Mouse (Mus musculus): ENCODE data around the gene Gpsm3. TPM values are rescaled to one million over a fixed set of nuclear protein-coding genes. Genes with fewer than 3 reads are reported as not detected.

The Gpsm3 gene
- total and polyA plus RNA-seq, 3 experiments, result 13.0 to 38.7 (median 18.2) TPM

DNA sequence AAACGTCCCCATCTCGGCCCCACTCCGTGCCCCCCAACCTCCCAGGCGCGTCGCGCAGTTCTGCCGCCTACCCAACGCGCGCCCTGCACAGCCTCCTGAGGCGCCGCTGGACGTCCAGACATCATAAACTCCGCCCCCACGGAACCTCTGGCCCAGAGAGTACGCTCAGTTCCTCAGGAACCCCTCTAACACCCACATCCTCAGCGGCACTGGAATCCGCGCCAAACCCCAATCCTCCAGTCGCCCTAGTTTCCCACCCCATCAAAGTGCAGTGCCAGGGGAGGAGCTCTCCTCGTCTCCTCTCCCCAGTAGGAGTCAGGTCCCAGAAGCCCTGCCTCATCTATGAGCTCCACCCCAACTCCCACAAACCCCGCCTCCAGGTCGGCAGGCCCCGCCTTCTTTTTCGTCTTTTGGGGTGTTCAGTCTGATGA, 42.7 kb downstream of the Gpsm3 start:
- H3K4me1 ChIP-seq (ENCODE audit: control insufficient read depth in 1 of 2, insufficient read depth in 2 of 2), result peaks cover 0 to 2% of the 10 kb centered on the region in 2 experiments; a peak in 1 of 4 replicates
- H3K4me2 ChIP-seq (ENCODE audit: insufficient read depth, low read depth, poor library complexity, severe bottlenecking), result no peak overlapping the region
- no peaks in the 10 kb centered on the region for H3K36me3 ChIP-seq (replicated peaks in 1 of 2; ENCODE audit: control insufficient read depth in 1 of 2, insufficient read depth in 1 of 2, low read length in 1 of 2)
- no peak overlapping the region for H3K4me3 ChIP-seq (replicated peaks in 1 of 3; ENCODE audit: low read depth in 2 of 3, low read length in 2 of 3, poor library complexity in 1 of 3)
- no peak overlapping the region for H3K27ac ChIP-seq (ENCODE audit: insufficient read depth, low read depth)
- no peaks in the 10 kb centered on the region for H3K79me2 ChIP-seq (replicated peaks; ENCODE audit: control insufficient read depth, extremely low read depth, insufficient read depth, poor library complexity, severe bottlenecking)
- dilution Hi-C loops (cut with MboI; ENCODE audit: extremely low pct_ligation_motif_present, extremely low pct_unique_long_range_greater_than_20kb, low sequenced_read_pairs) (no loop called here), in situ Hi-C loops (cut with MboI; ENCODE audit: low pct_ligation_motif_present, low pct_unique_long_range_greater_than_20kb, low sequenced_read_pairs) (no loop called here)
- peaks cover 75% of the 10 kb centered on the region for H3K27me3 ChIP-seq (replicated peaks)
- TF ChIP-seq MAZ (IDR thresholded peaks at IDR 0.05; ENCODE audit: low read depth, low read length) (no peak), SIN3A (IDR thresholded peaks at IDR 0.05; ENCODE audit: low read length) (no peak), ZMIZ1 (IDR thresholded peaks at IDR 0.05; ENCODE audit: low read depth, low read length) (no peak), SMC3 (IDR thresholded peaks at IDR 0.05; ENCODE audit: low read depth, low read length) (no peak), JUN (IDR thresholded peaks at IDR 0.05; ENCODE audit: insufficient read depth, low read depth, low read length) (no peak), EP300 (IDR thresholded peaks at IDR 0.05; ENCODE audit: low read length) (no peak), BHLHE40 (IDR thresholded peaks at IDR 0.05; ENCODE audit: low read depth, low read length) (no peak), GABPA (IDR thresholded peaks at IDR 0.05; ENCODE audit: insufficient replicate concordance, low read depth, low read length) (no peak), CTCF (conservative IDR thresholded peaks at IDR 0.05 in 1 of 2, IDR thresholded peaks at IDR 0.05 in 1 of 2; ENCODE audit: low read depth in 2 of 2, low read length in 2 of 2) (no peak), TBP (conservative IDR thresholded peaks at IDR 0.05; ENCODE audit: low read depth, low read length) (no peak), RCOR1 (conservative IDR thresholded peaks at IDR 0.05; ENCODE audit: low read depth, low read length) (no peak)
- H3K9ac ChIP-seq (ENCODE audit: insufficient read depth, low read depth), result no peak overlapping the region
- no peaks in the 10 kb centered on the region for H3K9me3 ChIP-seq (replicated peaks; ENCODE audit: low read length)
- no peak for DNase-seq (ENCODE audit: extremely low read depth)

DNA sequence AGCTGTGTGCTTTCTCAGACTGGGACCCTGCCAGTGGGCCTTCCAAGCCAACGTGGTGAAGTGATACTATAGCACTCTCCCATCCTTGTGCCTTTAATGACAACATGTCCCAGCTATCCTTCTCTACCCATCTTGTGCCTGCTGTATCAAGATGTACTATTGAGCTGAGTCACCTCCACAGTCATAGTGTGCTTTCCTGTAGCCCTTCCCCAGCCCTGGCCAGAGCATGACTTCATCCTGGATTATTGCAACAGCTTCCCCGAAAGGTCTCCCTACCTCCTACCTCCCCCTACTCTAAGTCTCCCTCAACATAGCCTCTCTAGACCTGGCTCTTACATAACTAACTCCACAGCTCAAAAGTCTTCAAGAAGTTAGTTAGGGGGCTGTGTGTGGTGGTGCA, 46.1 kb downstream of the Gpsm3 start:
- no peak overlapping the region for H3K4me2 ChIP-seq (ENCODE audit: insufficient read depth, low read depth, poor library complexity, severe bottlenecking)
- H3K9ac ChIP-seq (ENCODE audit: insufficient read depth, low read depth), result no peak overlapping the region
- DNase-seq (ENCODE audit: extremely low read depth), result no peak
- no peaks in the 10 kb centered on the region for H3K79me2 ChIP-seq (replicated peaks; ENCODE audit: control insufficient read depth, extremely low read depth, insufficient read depth, poor library complexity, severe bottlenecking)
- H3K27ac ChIP-seq (ENCODE audit: insufficient read depth, low read depth), result no peak overlapping the region
- H3K4me1 ChIP-seq (ENCODE audit: control insufficient read depth in 1 of 2, insufficient read depth in 2 of 2), result 0 out of 4 replicates have a peak, but pooled peaks cover 0 to 2% of the 10 kb centered on the region in 2 experiments
- dilution Hi-C loops (cut with MboI; ENCODE audit: extremely low pct_ligation_motif_present, extremely low pct_unique_long_range_greater_than_20kb, low sequenced_read_pairs), result no loop called here
- TF ChIP-seq ZNF384 (IDR thresholded peaks at IDR 0.05; ENCODE audit: low read depth, low read length) (no peak), ZC3H11A (IDR thresholded peaks at IDR 0.05; ENCODE audit: low read depth, low read length) (no peak)
- no peak overlapping the region for H3K4me3 ChIP-seq (replicated peaks in 1 of 3; ENCODE audit: low read depth in 2 of 3, low read length in 2 of 3, poor library complexity in 1 of 3)
- in situ Hi-C loops (cut with MboI; ENCODE audit: low pct_ligation_motif_present, low pct_unique_long_range_greater_than_20kb, low sequenced_read_pairs), result no loop called here
- H3K36me3 ChIP-seq (replicated peaks in 1 of 2; ENCODE audit: control insufficient read depth in 1 of 2, insufficient read depth in 1 of 2, low read length in 1 of 2), result no peaks in the 10 kb centered on the region
- H3K9me3 ChIP-seq (replicated peaks; ENCODE audit: low read length), result peaks cover 9% of the 10 kb centered on the region
- H3K27me3 ChIP-seq (replicated peaks), result peaks cover 76% of the 10 kb centered on the region

DNA sequence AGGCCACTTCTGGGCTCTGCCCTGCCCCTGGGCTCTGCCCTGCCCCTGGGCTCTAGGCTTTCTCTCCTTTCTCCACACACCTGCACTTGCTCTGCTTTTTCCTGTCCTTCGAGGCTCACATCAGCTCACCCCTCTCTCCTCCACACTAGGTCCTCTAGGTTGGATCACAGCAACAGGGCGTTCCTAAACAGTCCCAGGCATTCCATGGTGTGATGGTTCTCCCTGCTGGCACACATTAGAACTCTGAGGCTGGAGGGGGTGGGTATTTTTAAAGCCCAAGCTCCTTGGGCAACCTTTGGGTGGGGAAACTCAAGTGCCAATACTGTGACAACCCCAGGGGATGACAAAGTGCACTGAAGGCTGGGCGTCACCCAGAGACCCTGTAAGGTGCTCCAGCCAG, 47.9 kb downstream of the Gpsm3 start:
- H3K4me1 ChIP-seq (ENCODE audit: control insufficient read depth in 1 of 2, insufficient read depth in 2 of 2), result 0 out of 4 replicates have a peak, but pooled peaks cover 0 to 8% of the 10 kb centered on the region in 2 experiments
- no peak overlapping the region for H3K9ac ChIP-seq (ENCODE audit: insufficient read depth, low read depth)
- no peak overlapping the region for H3K4me2 ChIP-seq (ENCODE audit: insufficient read depth, low read depth, poor library complexity, severe bottlenecking)

More for the DNA sequence above, 47.9 kb downstream of the Gpsm3 start:
- Histone ChIP-seq H3K4me3 (replicated peaks in 1 of 3; ENCODE audit: low read depth in 2 of 3, low read length in 2 of 3, poor library complexity in 1 of 3) (no peak overlapping the region), H3K27me3 (replicated peaks) (peaks cover 85% of the 10 kb centered on the region), H3K27ac (ENCODE audit: insufficient read depth, low read depth) (no peak overlapping the region), H3K79me2 (replicated peaks; ENCODE audit: control insufficient read depth, extremely low read depth, insufficient read depth, poor library complexity, severe bottlenecking) (no peaks in the 10 kb centered on the region), H3K9me3 (replicated peaks; ENCODE audit: low read length) (peaks cover 9% of the 10 kb centered on the region), H3K36me3 (replicated peaks in 1 of 2; ENCODE audit: control insufficient read depth in 1 of 2, insufficient read depth in 1 of 2, low read length in 1 of 2) (no peaks in the 10 kb centered on the region)
- in situ Hi-C loops (cut with MboI; ENCODE audit: low pct_ligation_motif_present, low pct_unique_long_range_greater_than_20kb, low sequenced_read_pairs), result no loop called here
- dilution Hi-C loops (cut with MboI; ENCODE audit: extremely low pct_ligation_motif_present, extremely low pct_unique_long_range_greater_than_20kb, low sequenced_read_pairs), result no loop called here
- no peak for TF ChIP-seq MAZ (IDR thresholded peaks at IDR 0.05; ENCODE audit: low read depth, low read length)
- no peak for DNase-seq (ENCODE audit: extremely low read depth)

All from CH12.LX (cell line).